8 mouse cellular contexts compared by ENCODE assay signal in the genomic region with DNA sequence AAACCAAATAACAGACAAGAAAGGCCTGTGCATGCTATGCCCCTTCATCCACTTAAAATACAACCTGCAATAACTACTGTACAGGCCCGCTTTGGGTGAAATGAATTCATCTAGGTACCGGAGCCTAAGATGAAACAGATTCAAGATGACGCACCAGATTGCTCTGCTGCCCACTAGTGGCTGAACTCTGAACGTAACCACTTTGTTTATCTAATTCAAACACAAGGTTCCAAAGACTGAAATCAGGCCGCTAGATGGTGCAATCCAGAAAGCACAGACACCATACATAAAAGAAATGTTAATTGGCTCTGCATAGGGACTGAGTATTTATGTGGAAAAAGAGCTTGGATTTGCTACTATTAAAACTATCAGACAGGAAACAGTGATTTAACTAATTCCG. TPM values are rescaled to one million over a fixed set of nuclear protein-coding genes. Genes with fewer than 3 reads are reported as not detected.
DNase-seq lines count a peak whose midpoint lies in the region; ATAC-seq lines count a peak whose summit lies in the region.

No protein-coding gene starts in this region.

- H3K9me3 ChIP-seq in hindbrain, embryonic 15.5 days, result no peaks in the 10 kb centered on the region

- ATAC-seq in hindbrain, embryonic 15.5 days (ENCODE audit: low FRiP score, low read depth), result peak; percentile 56; the same call in 1 of the 2 replicates

- H3K4me1 ChIP-seq in hindbrain, embryonic 15.5 days (replicated peaks), result no peaks in the 10 kb centered on the region

- peaks cover 88% of the 10 kb centered on the region for H3K36me3 ChIP-seq in hindbrain, embryonic 15.5 days

- H3K27ac ChIP-seq in hindbrain, embryonic 15.5 days (replicated peaks), result no peak overlapping the region

- 27% methylated on average over 6 of the region's 6 CpGs for WGBS in hindbrain, embryonic 15.5 days

- no peak overlapping the region for H3K9ac ChIP-seq in hindbrain, embryonic 15.5 days

- H3K27me3 ChIP-seq in hindbrain, embryonic 15.5 days, result no peaks in the 10 kb centered on the region

- H3K4me3 ChIP-seq in hindbrain, embryonic 15.5 days, result no peak overlapping the region

- no peak overlapping the region for H3K4me2 ChIP-seq in hindbrain, embryonic 15.5 days

- DNase-seq in T-cell, adult 2 months (ENCODE audit: low spot score), result peak; percentile 88
- DNase-seq in cerebellum, adult 8-10 months, result peak; percentile 83
- DNase-seq in forelimb bud, embryonic 11.5 days (ENCODE audit: low read depth, low spot score), result peak; percentile 84
- DNase-seq in layer of hippocampus, postnatal 36 days, result peak; percentile 75 to 85
- DNase-seq in lung, postnatal 4 days, result peak; percentile 58 to 90
- DNase-seq in right cerebral cortex, adult 18-20 months, result peak; percentile 89
- peak; percentile 82 to 84 for DNase-seq in urinary bladder, postnatal 36 days (ENCODE audit: low spot score in 2 of 2)

RNA-seq across cellular contexts. Expression of gene Ddx21, which starts 11.9 kb away (rescaled TPM):
- 12.4 and 12.9 TPM in 2 replicates for polyA plus RNA-seq in hindbrain, embryonic 15.5 days (2015; fragmentation: Nextera tagmentation; extraction: Ambion mirVana)
- 10 to 100 TPM; 21.1 to 22.5 TPM for total RNA-seq in layer of hippocampus, postnatal 36 days (2021)

RNA-seq across cellular contexts. Expression of gene Kif1bp, which starts 11.9 kb away (rescaled TPM):
- polyA plus RNA-seq in hindbrain, embryonic 15.5 days (2015; fragmentation: Nextera tagmentation; extraction: Ambion mirVana), result 73.3 and 77.9 TPM in 2 replicates
- 100 to 1,000 TPM; 206 to 214 TPM for total RNA-seq in layer of hippocampus, postnatal 36 days (2021)
